Mouse (Mus musculus) CH12.LX (cell line): Measurements from ENCODE around the gene Nes. TPM values are rescaled to one million over a fixed set of nuclear protein-coding genes. Genes with fewer than 3 reads are reported as not detected.

Experiments
- DNase-seq: peaks from one replicate; pipeline ENCODE4 v3.0.0-alpha.2; 2013; ENCODE audit errors: extremely low read depth
- H3K27ac ChIP-seq: 2 replicates; pipeline ENCODE4 v1.5.1; 2012; ENCODE audit warnings: low read depth, mild to moderate bottlenecking, control low read depth, moderate library complexity; ENCODE audit not compliant: insufficient read depth
- H3K27me3 ChIP-seq: replicated peaks from 2 replicates; pipeline ENCODE3; 2012; ENCODE audit warnings: inconsistent platforms
- H3K36me3 ChIP-seq, 2 experiments: replicated peaks in 1 of 2; 2 replicates each; pipeline versions ENCODE3 to v1.6.1; 2012; ENCODE audit warnings: inconsistent platforms in 1 of 2, low read length in 1 of 2, mild to moderate bottlenecking in 1 of 2, mixed read lengths in 1 of 2, moderate library complexity in 1 of 2; ENCODE audit not compliant: control insufficient read depth in 1 of 2, insufficient read depth in 1 of 2
- H3K4me1 ChIP-seq, 2 experiments: 2 replicates each; pipeline ENCODE4 v1.6.1; 2012; ENCODE audit warnings: inconsistent platforms in 1 of 2, moderate library complexity in 1 of 2; ENCODE audit not compliant: insufficient read depth in 2 of 2, control insufficient read depth in 1 of 2
- H3K4me2 ChIP-seq: 2 replicates; pipeline ENCODE4 v1.6.1; 2012; ENCODE audit warnings: low read depth, mild to moderate bottlenecking, control low read depth; ENCODE audit not compliant: poor library complexity, insufficient read depth, severe bottlenecking
- H3K4me3 ChIP-seq, 3 experiments: fragments of 150-350 bp in 1 of 3; sonication (generic) in 1 of 3; replicated peaks in 1 of 3; 2 replicates each; pipeline versions ENCODE3 to v1.5.1; 2011 to 2012; ENCODE audit warnings: low read depth in 2 of 3, low read length in 2 of 3, mild to moderate bottlenecking in 2 of 3, moderate library complexity in 2 of 3, control low read depth in 1 of 3, improper control_type of control experiment in 1 of 3, inconsistent platforms in 1 of 3, mixed read lengths in 1 of 3; ENCODE audit not compliant: poor library complexity in 1 of 3
- H3K79me2 ChIP-seq: replicated peaks from 2 replicates; pipeline ENCODE4 v1.6.1; 2012; ENCODE audit warnings: mild to moderate bottlenecking, moderate library complexity; ENCODE audit not compliant: control insufficient read depth, poor library complexity, insufficient read depth, severe bottlenecking; ENCODE audit errors: extremely low read depth
- H3K9ac ChIP-seq: 2 replicates; pipeline ENCODE4 v1.6.1; 2012; ENCODE audit warnings: low read depth, mild to moderate bottlenecking, control low read depth, moderate library complexity; ENCODE audit not compliant: insufficient read depth
- H3K9me3 ChIP-seq: replicated peaks from 2 replicates; pipeline ENCODE3; 2012; ENCODE audit warnings: low read length, inconsistent platforms, mixed read lengths
- CHD1 ChIP-seq: IDR thresholded peaks from 2 replicates; pipeline ENCODE4 v1.6.1; 2012; ENCODE audit warnings: low read depth, low read length, improper control_type of control experiment, inconsistent platforms
- CHD2 ChIP-seq: IDR thresholded peaks from 2 replicates; pipeline ENCODE4 v1.6.1; 2011; ENCODE audit warnings: low read length, improper control_type of control experiment
- CTCF ChIP-seq, 2 experiments: IDR thresholded peaks in 1 of 2; conservative IDR thresholded peaks in 1 of 2; 2 replicates each; pipeline ENCODE4 v1.5.1; 2011 to 2012; ENCODE audit warnings: low read depth in 2 of 2, low read length in 2 of 2, improper control_type of control experiment in 1 of 2, inconsistent platforms in 1 of 2, mild to moderate bottlenecking in 1 of 2, moderate library complexity in 1 of 2
- ELF1 ChIP-seq: IDR thresholded peaks from 2 replicates; pipeline ENCODE4 v1.6.1; 2014; ENCODE audit warnings: low read depth, mild to moderate bottlenecking, inconsistent platforms, low read length, improper control_type of control experiment
- EP300 ChIP-seq: IDR thresholded peaks from 2 replicates; pipeline ENCODE4 v1.6.1; 2011; ENCODE audit warnings: low read length, improper control_type of control experiment
- ETS1 ChIP-seq: conservative IDR thresholded peaks from 2 replicates; pipeline ENCODE4 v1.6.1; 2012; ENCODE audit warnings: low read depth, mild to moderate bottlenecking, inconsistent platforms, low read length, improper control_type of control experiment, moderate library complexity
- GABPA ChIP-seq: IDR thresholded peaks from 2 replicates; pipeline ENCODE4 v1.6.1; 2012; ENCODE audit warnings: low read depth, low read length, improper control_type of control experiment, inconsistent platforms; ENCODE audit not compliant: insufficient replicate concordance
- HCFC1 ChIP-seq: IDR thresholded peaks from 2 replicates; pipeline ENCODE4 v1.6.1; 2012; ENCODE audit warnings: low read depth, mild to moderate bottlenecking, inconsistent platforms, low read length, improper control_type of control experiment
- IRF4 ChIP-seq: IDR thresholded peaks from 2 replicates; pipeline ENCODE4 v1.6.1; 2014; ENCODE audit warnings: low read depth, mild to moderate bottlenecking, inconsistent platforms, low read length, improper control_type of control experiment
- JUND ChIP-seq: conservative IDR thresholded peaks from 2 replicates; pipeline ENCODE4 v1.6.1; 2011; ENCODE audit warnings: low read depth, low read length, improper control_type of control experiment
- KAT2A ChIP-seq: IDR thresholded peaks from 2 replicates; pipeline ENCODE4 v1.6.1; 2012; ENCODE audit warnings: low read length, improper control_type of control experiment, inconsistent platforms; ENCODE audit not compliant: insufficient replicate concordance
- MEF2A ChIP-seq: IDR thresholded peaks from 2 replicates; pipeline ENCODE4 v1.6.1; 2014; ENCODE audit warnings: low read depth, mild to moderate bottlenecking, inconsistent platforms, low read length, improper control_type of control experiment, borderline replicate concordance
- NRF1 ChIP-seq: IDR thresholded peaks from 2 replicates; pipeline ENCODE4 v1.6.1; 2014; ENCODE audit warnings: low read depth, mild to moderate bottlenecking, inconsistent platforms, low read length, improper control_type of control experiment, moderate library complexity
- PAX5 ChIP-seq: IDR thresholded peaks from 2 replicates; pipeline ENCODE4 v1.6.1; 2012; ENCODE audit warnings: low read length, inconsistent platforms, mixed read lengths
- POLR2AphosphoS2 ChIP-seq: IDR thresholded peaks from 2 replicates; pipeline ENCODE4 v1.6.1; 2011; ENCODE audit warnings: low read depth, low read length, improper control_type of control experiment
- RAD21 ChIP-seq: IDR thresholded peaks from 2 replicates; pipeline ENCODE4 v1.6.1; 2011; ENCODE audit warnings: low read depth, mild to moderate bottlenecking, low read length, improper control_type of control experiment, moderate library complexity
- SIN3A ChIP-seq: IDR thresholded peaks from 2 replicates; pipeline ENCODE4 v1.6.1; 2012; ENCODE audit warnings: low read length, improper control_type of control experiment, inconsistent platforms
- TBP ChIP-seq: conservative IDR thresholded peaks from 2 replicates; pipeline ENCODE4 v1.6.1; 2011; ENCODE audit warnings: low read depth, low read length, improper control_type of control experiment
- USF2 ChIP-seq: conservative IDR thresholded peaks from 2 replicates; pipeline ENCODE4 v1.6.1; 2011; ENCODE audit warnings: low read depth, low read length, improper control_type of control experiment
- ZC3H11A ChIP-seq: IDR thresholded peaks from 2 replicates; pipeline ENCODE4 v1.6.1; 2012; ENCODE audit warnings: low read depth, mild to moderate bottlenecking, inconsistent platforms, low read length, improper control_type of control experiment
- ZMIZ1 ChIP-seq: IDR thresholded peaks from 2 replicates; pipeline ENCODE4 v1.6.1; 2012; ENCODE audit warnings: low read depth, mild to moderate bottlenecking, inconsistent platforms, low read length, improper control_type of control experiment
- dilution Hi-C: fragments of 300-500 bp; cut with MboI; formaldehyde crosslinking; loops from 2 replicates; pipeline ENCODE4 v1.14.3; 2020; ENCODE audit warnings: low sequenced_read_pairs; ENCODE audit not compliant: extremely low pct_unique_long_range_greater_than_20kb, extremely low pct_ligation_motif_present
- in situ Hi-C: fragments of 300-500 bp; cut with MboI; formaldehyde crosslinking; loops from 3 replicates; pipeline ENCODE4 v1.14.3; 2019; ENCODE audit warnings: low sequenced_read_pairs, low pct_ligation_motif_present, low pct_unique_long_range_greater_than_20kb, mixed read lengths
- polyA plus RNA-seq: library from polyadenylated mRNA; unstranded; fragments of >175 nt; gene quantifications from 2 replicates; pipeline ENCODE4 v1.2.1, GENCODE M21; 2012; ENCODE audit warnings: low read depth; ENCODE audit not compliant: insufficient read length
- total RNA-seq, 2 experiments: library from RNA; depleted of rRNA; stranded (reverse); fragments of 300-350 nt in 1 of 2; fragments of >200 nt in 1 of 2; gene quantifications; 2 replicates each; pipeline ENCODE4 v1.2.3; 2012 to 2014

Nes gene
- total and polyA plus RNA-seq, 3 experiments = 0.04 TPM; not detected in 1

GRCm38 (mm10) chr3:87979493-87979892 lies 8.6 kb downstream of the Nes start:
- Histone ChIP-seq H3K9me3 (no peaks in the 10 kb centered on the region), H3K36me3 (no peaks in the 10 kb centered on the region), H3K4me2 (no peak overlapping the region), H3K9ac (no peak overlapping the region), H3K4me3 (no peak overlapping the region), H3K4me1 (peaks cover 22 to 75% of the 10 kb centered on the region in 2 experiments), H3K27ac (no peak overlapping the region), H3K27me3 (peaks cover 29% of the 10 kb centered on the region), H3K79me2 (no peaks in the 10 kb centered on the region)
- in situ Hi-C loops (loop anchor here (5.0 kb wide), 1 partner anchor 37 kb away; no protein-coding TSS in a partner anchor), dilution Hi-C loops (no loop called here)
- DNase-seq = no peak
- no peak for TF ChIP-seq KAT2A
- no peak for TF ChIP-seq NRF1
- no peak for TF ChIP-seq SIN3A
- no peak for TF ChIP-seq IRF4
- no peak for TF ChIP-seq ETS1
- no peak for TF ChIP-seq USF2
- TF ChIP-seq PAX5 = no peak
- no peak for TF ChIP-seq ZMIZ1

GRCm38 (mm10) chr3:87980085-87980484 lies 9.2 kb downstream of the Nes start:
- in situ Hi-C loops (no loop called here), dilution Hi-C loops (no loop called here)
- TF ChIP-seq JUND (no peak), HCFC1 (no peak), SIN3A (no peak), MEF2A (no peak), CTCF (conservative IDR thresholded peaks at IDR 0.05 in 1 of 2, IDR thresholded peaks at IDR 0.05 in 1 of 2; ENCODE audit: low read depth in 2 of 2, low read length in 2 of 2) (no peak), GABPA (no peak), ELF1 (no peak), ZC3H11A (no peak), IRF4 (no peak), EP300 (no peak), RAD21 (no peak), TBP (no peak), CHD2 (no peak), CHD1 (no peak), POLR2AphosphoS2 (no peak)

More at GRCm38 (mm10) chr3:87980085-87980484, 9.2 kb downstream of the Nes start:
- H3K4me1 ChIP-seq = peaks cover 22 to 78% of the 10 kb centered on the region in 2 experiments
- H3K36me3 ChIP-seq = no peaks in the 10 kb centered on the region
- H3K27me3 ChIP-seq = peaks cover 26% of the 10 kb centered on the region
- H3K4me2 ChIP-seq = no peak overlapping the region
- H3K79me2 ChIP-seq = no peaks in the 10 kb centered on the region
- no peak overlapping the region for H3K9ac ChIP-seq
- no peak overlapping the region for H3K27ac ChIP-seq
- H3K4me3 ChIP-seq = no peak overlapping the region
- H3K9me3 ChIP-seq = no peaks in the 10 kb centered on the region
- DNase-seq = no peak
